Mouse (Mus musculus) hindbrain, embryonic 14.5 days (tissue): Measurements from ENCODE around the gene Atg5. TPM values are rescaled to one million over a fixed set of nuclear protein-coding genes. Genes with fewer than 3 reads are reported as not detected.

Source experiments
- ATAC-seq: fragments of 200-750 bp; cut with Nextera tagmentation; 2 replicates; pipeline ENCODE4 v1.8.0; 2017; ENCODE audit warnings: moderate number of reproducible peaks, mild to moderate bottlenecking, moderate TSS enrichment, moderate library complexity; ENCODE audit not compliant: low FRiP score
- DNase-seq: peaks from one replicate; pipeline ENCODE4 v3.0.0-alpha.2; 2015; ENCODE audit warnings: low spot score
- H3K27ac ChIP-seq: fragments of 300-500 bp; sonication (generic); 2 replicates; pipeline ENCODE4 v1.5.1; 2014; ENCODE audit warnings: mild to moderate bottlenecking, moderate library complexity
- H3K27me3 ChIP-seq: fragments of 300-500 bp; sonication (generic); 2 replicates; pipeline ENCODE4 v1.6.1; 2014; ENCODE audit warnings: mild to moderate bottlenecking, low read length, mixed read lengths; ENCODE audit not compliant: control insufficient read depth, insufficient read depth
- H3K36me3 ChIP-seq: fragments of 300-500 bp; sonication (generic); replicated peaks from 2 replicates; pipeline ENCODE4 v1.6.1; 2014; ENCODE audit not compliant: control insufficient read depth, insufficient read depth
- H3K4me1 ChIP-seq: fragments of 300-500 bp; sonication (generic); replicated peaks from 2 replicates; pipeline ENCODE4 v1.6.1; 2014; ENCODE audit warnings: antibody characterized with exemption, low read length, mixed read lengths; ENCODE audit not compliant: control insufficient read depth, insufficient read depth
- H3K4me2 ChIP-seq: fragments of 300-500 bp; sonication (generic); replicated peaks from 2 replicates; pipeline ENCODE4 v1.6.1; 2014; ENCODE audit warnings: mild to moderate bottlenecking, moderate library complexity
- H3K4me3 ChIP-seq: fragments of 300-500 bp; sonication (generic); replicated peaks from 2 replicates; pipeline ENCODE4 v1.5.1; 2014; ENCODE audit warnings: mild to moderate bottlenecking, low read length
- H3K9ac ChIP-seq: fragments of 300-500 bp; sonication (generic); 2 replicates; pipeline ENCODE4 v1.6.1; 2014
- H3K9me3 ChIP-seq: fragments of 300-500 bp; sonication (generic); 2 replicates; pipeline ENCODE4 v1.6.1; 2016; ENCODE audit warnings: low read length; ENCODE audit not compliant: control insufficient read depth
- WGBS: fragments of 180-500 bp; shearing (Covaris S2); extraction: QIAGEN DNeasy Blood & Tissue Kit; methylation state at CpG from one replicate; pipeline ENCODE4 v1.1.7; 2014; 5-methylcytosine and 5-hydroxymethylcytosine counted together
- polyA plus RNA-seq: library from polyadenylated mRNA; unstranded; fragments of >200 nt; fragmentation: Nextera tagmentation; extraction: Ambion mirVana; gene quantifications from 2 replicates; pipeline ENCODE4 v1.2.1, GENCODE M21; 2014

Gene Atg5
- polyA plus RNA-seq, 1 experiment from 2014 or later = 41.6 TPM

GRCm38 (mm10) chr10:44339326-44339725, 71.2 kb downstream of the Atg5 start:
- H3K27me3 ChIP-seq = no peaks in the 10 kb centered on the region
- ATAC-seq (no peak), DNase-seq (no peak)
- no peak overlapping the region for H3K27ac ChIP-seq
- WGBS = 77% methylated on average over 5 of the region's 5 CpGs
- no peak overlapping the region for H3K4me2 ChIP-seq
- H3K36me3 ChIP-seq = no peaks in the 10 kb centered on the region
- H3K4me3 ChIP-seq = no peak overlapping the region
- H3K4me1 ChIP-seq = no peaks in the 10 kb centered on the region
- no peaks in the 10 kb centered on the region for H3K9me3 ChIP-seq
- H3K9ac ChIP-seq = no peak overlapping the region

GRCm38 (mm10) chr10:44340928-44341327, 72.8 kb downstream of the Atg5 start:
- no peak overlapping the region for H3K4me2 ChIP-seq
- no peak overlapping the region for H3K27ac ChIP-seq
- DNase-seq (no peak), ATAC-seq (0 out of 2 replicates have a peak, but pooled peaks have one; percentile 51)
- WGBS = 46% methylated on average over 4 of the region's 4 CpGs
- H3K4me1 ChIP-seq = no peaks in the 10 kb centered on the region
- H3K9ac ChIP-seq = no peak overlapping the region
- H3K27me3 ChIP-seq = no peaks in the 10 kb centered on the region
- no peaks in the 10 kb centered on the region for H3K9me3 ChIP-seq
- H3K4me3 ChIP-seq = no peak overlapping the region
- no peaks in the 10 kb centered on the region for H3K36me3 ChIP-seq

- no peak overlapping the region for H3K9ac ChIP-seq
- H3K27me3 ChIP-seq = no peaks in the 10 kb centered on the region
- no peaks in the 10 kb centered on the region for H3K9me3 ChIP-seq
- 96% methylated on average over 6 of the region's 6 CpGs for WGBS
- DNase-seq (no peak), ATAC-seq (no peak)
- no peak overlapping the region for H3K4me2 ChIP-seq
- no peak overlapping the region for H3K4me3 ChIP-seq
- no peaks in the 10 kb centered on the region for H3K36me3 ChIP-seq
- H3K27ac ChIP-seq = no peak overlapping the region
- H3K4me1 ChIP-seq = no peaks in the 10 kb centered on the region
Observed at GRCm38 (mm10) chr10:44341826-44342521, 73.8 kb downstream of the Atg5 start.

- Histone ChIP-seq H3K36me3 (no peaks in the 10 kb centered on the region; the same call in 1 of the 2 replicates), H3K4me1 (no peaks in the 10 kb centered on the region), H3K9me3 (no peaks in the 10 kb centered on the region), H3K27ac (no peak overlapping the region), H3K4me3 (no peak overlapping the region), H3K4me2 (no peak overlapping the region), H3K27me3 (no peaks in the 10 kb centered on the region), H3K9ac (no peak overlapping the region)
- 98% methylated on average over 3 of the region's 3 CpGs for WGBS
- ATAC-seq = no peak
- DNase-seq = no peak
Observed at GRCm38 (mm10) chr10:44343351-44343750, 75.2 kb downstream of the Atg5 start.

GRCm38 (mm10) chr10:44347549-44348172, 79.5 kb downstream of the Atg5 start:
- Histone ChIP-seq H3K27me3 (no peaks in the 10 kb centered on the region), H3K4me1 (no peaks in the 10 kb centered on the region), H3K9ac (no peak overlapping the region), H3K4me3 (no peak overlapping the region), H3K27ac (no peak overlapping the region), H3K9me3 (no peaks in the 10 kb centered on the region), H3K4me2 (no peak overlapping the region), H3K36me3 (no peaks in the 10 kb centered on the region; the same call in 1 of the 2 replicates)
- WGBS = 83% methylated on average over 10 of the region's 10 CpGs
- DNase-seq = no peak
- ATAC-seq = 0 out of 2 replicates have a peak, but pooled peaks have one; percentile 2

- H3K4me3 ChIP-seq = no peak overlapping the region
- H3K4me1 ChIP-seq = no peaks in the 10 kb centered on the region
- H3K9ac ChIP-seq = no peak overlapping the region
- 53% methylated on average over 14 of the region's 14 CpGs for WGBS
- DNase-seq (no peak), ATAC-seq (peak; percentile 46; the same call in 1 of the 2 replicates)
- H3K9me3 ChIP-seq = no peaks in the 10 kb centered on the region
- no peak overlapping the region for H3K4me2 ChIP-seq
- H3K27me3 ChIP-seq = no peaks in the 10 kb centered on the region
- H3K36me3 ChIP-seq = no peaks in the 10 kb centered on the region; the same call in 1 of the 2 replicates
- peak overlapping the region; percentile 10; the same call in 1 of the 2 replicates for H3K27ac ChIP-seq
Observed at GRCm38 (mm10) chr10:44348474-44349415, 80.6 kb downstream of the Atg5 start.

- H3K4me1 ChIP-seq = 0 out of 2 replicates have a peak, but pooled peaks cover 4% of the 10 kb centered on the region
- WGBS = 72% methylated on average over 4 of the region's 4 CpGs
- no peak overlapping the region for H3K4me3 ChIP-seq
- H3K27me3 ChIP-seq = no peaks in the 10 kb centered on the region
- H3K27ac ChIP-seq = no peak overlapping the region
- H3K9me3 ChIP-seq = no peaks in the 10 kb centered on the region
- no peak for DNase-seq
- H3K9ac ChIP-seq = no peak overlapping the region
- no peak for ATAC-seq
- H3K4me2 ChIP-seq = no peak overlapping the region
- H3K36me3 ChIP-seq = no peaks in the 10 kb centered on the region
Observed at GRCm38 (mm10) chr10:44353467-44353866, 85.3 kb downstream of the Atg5 start.

- no peak overlapping the region for H3K27ac ChIP-seq
- H3K9ac ChIP-seq = no peak overlapping the region
- WGBS = 85% methylated on average over 10 of the region's 10 CpGs
- H3K36me3 ChIP-seq = no peaks in the 10 kb centered on the region
- H3K27me3 ChIP-seq = no peaks in the 10 kb centered on the region
- ATAC-seq = no peak
- no peak overlapping the region for H3K4me3 ChIP-seq
- H3K4me1 ChIP-seq = 0 out of 2 replicates have a peak, but pooled peaks cover 4% of the 10 kb centered on the region
- no peak overlapping the region for H3K4me2 ChIP-seq
- DNase-seq = no peak
- no peaks in the 10 kb centered on the region for H3K9me3 ChIP-seq
Observed at GRCm38 (mm10) chr10:44354393-44354792, 86.2 kb downstream of the Atg5 start.

GRCm38 (mm10) chr10:44355216-44355615, 87.1 kb downstream of the Atg5 start:
- 70% methylated on average over 7 of the region's 7 CpGs for WGBS
- DNase-seq (no peak), ATAC-seq (no peak)
- Histone ChIP-seq H3K9me3 (no peaks in the 10 kb centered on the region), H3K4me2 (no peak overlapping the region), H3K4me1 (0 out of 2 replicates have a peak, but pooled peaks cover 4% of the 10 kb centered on the region), H3K27ac (no peak overlapping the region), H3K36me3 (no peaks in the 10 kb centered on the region), H3K27me3 (no peaks in the 10 kb centered on the region), H3K9ac (no peak overlapping the region), H3K4me3 (no peak overlapping the region)
